Mouse (Mus musculus): ENCODE results near the gene Atp11c.

DNA sequence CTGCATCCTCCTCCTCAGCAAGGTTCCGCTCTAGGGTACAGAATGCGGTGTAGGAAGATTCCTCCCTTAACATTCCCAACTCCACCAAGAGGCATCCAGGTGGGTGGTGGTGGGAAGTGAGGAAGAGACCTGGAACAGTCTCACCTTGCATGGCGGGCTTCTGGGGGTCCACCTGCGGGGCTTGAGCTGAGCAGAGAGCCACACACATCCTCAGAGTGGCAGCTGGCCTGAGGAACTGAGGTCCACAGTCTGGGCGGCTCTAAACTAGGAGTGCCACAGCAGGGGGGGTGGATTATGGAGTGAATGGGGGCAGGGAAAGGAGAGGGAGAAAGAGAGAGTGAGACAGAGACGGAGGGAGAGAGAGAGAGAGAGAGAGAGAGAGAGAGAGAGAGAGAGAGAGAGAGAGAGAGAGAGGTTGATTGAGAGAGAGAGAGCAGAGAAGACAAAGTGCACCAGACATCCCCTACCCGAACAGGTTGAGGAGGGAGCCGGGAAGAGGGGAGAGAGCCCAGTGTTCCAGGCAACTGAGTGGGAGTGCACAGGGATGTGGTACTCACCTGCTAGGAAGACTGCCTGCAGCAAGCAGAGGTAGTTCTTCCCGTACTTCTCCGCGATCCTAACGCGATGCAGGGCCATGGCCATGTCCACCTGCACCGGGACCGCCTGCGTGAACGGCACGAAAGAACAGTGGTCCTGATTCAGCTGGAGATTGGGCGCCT lies 414.3 kb downstream of the Atp11c start:
- TF ChIP-seq CTCF (IDR thresholded peaks at IDR 0.05; ENCODE audit: low read depth, low read length) (no peak), POLR2A (IDR thresholded peaks at IDR 0.05; ENCODE audit: extremely low read depth, insufficient read depth, low read length) (no peak)

Measured in liver, adult 2 months (tissue).